Mouse (Mus musculus) lung, embryonic 14.5 days (tissue): ENCODE measurements around the gene Crygs. TPM values are rescaled to one million over a fixed set of nuclear protein-coding genes. Genes with fewer than 3 reads are reported as not detected.

ENCODE experiments used
- ATAC-seq: fragments of 200-750 bp; cut with Nextera tagmentation; 2 replicates; pipeline ENCODE4 v1.8.0; 2017; ENCODE audit warnings: mild to moderate bottlenecking, moderate TSS enrichment, moderate library complexity; ENCODE audit not compliant: insufficient read depth
- DNase-seq: peaks from one replicate; pipeline ENCODE4 v3.0.0-alpha.2; 2015
- H3K27ac ChIP-seq: fragments of 300-500 bp; sonication (generic); 2 replicates; pipeline ENCODE4 v1.5.1; 2014; ENCODE audit warnings: low read depth, mild to moderate bottlenecking, moderate library complexity
- H3K27me3 ChIP-seq: fragments of 300-500 bp; sonication (generic); 2 replicates; pipeline ENCODE4 v1.6.1; 2014; ENCODE audit warnings: low read length, control low read depth; ENCODE audit not compliant: insufficient read depth
- H3K36me3 ChIP-seq: fragments of 300-500 bp; sonication (generic); 2 replicates; pipeline ENCODE4 v1.6.1; 2014; ENCODE audit warnings: control low read depth; ENCODE audit not compliant: insufficient read depth
- H3K4me1 ChIP-seq: fragments of 300-500 bp; sonication (generic); 2 replicates; pipeline ENCODE4 v1.6.1; 2014; ENCODE audit warnings: antibody characterized with exemption, control low read depth; ENCODE audit not compliant: insufficient read depth
- H3K4me2 ChIP-seq: fragments of 300-500 bp; sonication (generic); 2 replicates; pipeline ENCODE4 v1.6.1; 2014; ENCODE audit warnings: mild to moderate bottlenecking
- H3K4me3 ChIP-seq: fragments of 300-500 bp; sonication (generic); 2 replicates; pipeline ENCODE4 v1.5.1; 2014; ENCODE audit warnings: low read depth, low read length
- H3K9ac ChIP-seq: fragments of 300-500 bp; sonication (generic); 2 replicates; pipeline ENCODE4 v1.6.1; 2014
- H3K9me3 ChIP-seq: fragments of 300-500 bp; sonication (generic); 2 replicates; pipeline ENCODE4 v1.6.1; 2016; ENCODE audit warnings: low read depth, low read length, control low read depth
- CTCF ChIP-seq: IDR thresholded peaks from 2 replicates; pipeline ENCODE4 v1.5.1; 2016; ENCODE audit warnings: antibody characterized with exemption, low read depth
- WGBS: fragments of 180-500 bp; shearing (Covaris S2); extraction: QIAGEN DNeasy Blood & Tissue Kit; methylation state at CpG from one replicate; pipeline ENCODE4 v1.1.7; 2014; 5-methylcytosine and 5-hydroxymethylcytosine counted together
- polyA plus RNA-seq: library from polyadenylated mRNA; unstranded; fragments of >200 nt; fragmentation: Nextera tagmentation; extraction: Ambion mirVana; gene quantifications from 2 replicates; pipeline ENCODE4 v1.2.1, GENCODE M21; 2014

Gene Crygs
- polyA plus RNA-seq, 1 experiment from 2014 or later, result not detected

GRCm38 (mm10) chr16:22807468-22808070 is 3.8 kb downstream of the Crygs start:
- Histone ChIP-seq H3K27me3 (no peaks in the 10 kb centered on the region), H3K4me1 (no peaks in the 10 kb centered on the region), H3K9ac (no peak overlapping the region), H3K4me3 (no peak overlapping the region), H3K4me2 (peak overlapping the region; percentile 43), H3K9me3 (no peaks in the 10 kb centered on the region), H3K36me3 (no peaks in the 10 kb centered on the region), H3K27ac (no peak overlapping the region)
- TF ChIP-seq CTCF, result peak; percentile 76
- DNase-seq (peak; percentile 84), ATAC-seq (no peak)
- 14% methylated on average over 17 of the region's 17 CpGs for WGBS

GRCm38 (mm10) chr16:22802786-22803185 is 8.6 kb downstream of the Crygs start:
- DNase-seq (no peak), ATAC-seq (no peak)
- WGBS, result 82% methylated on average over 7 of the region's 7 CpGs
- no peak for TF ChIP-seq CTCF
- Histone ChIP-seq H3K9ac (no peak overlapping the region), H3K4me1 (no peaks in the 10 kb centered on the region), H3K9me3 (no peaks in the 10 kb centered on the region), H3K4me2 (no peak overlapping the region), H3K4me3 (no peak overlapping the region), H3K27ac (no peak overlapping the region), H3K36me3 (no peaks in the 10 kb centered on the region), H3K27me3 (no peaks in the 10 kb centered on the region)

- ATAC-seq (no peak), DNase-seq (no peak)
- Histone ChIP-seq H3K27ac (no peak overlapping the region), H3K4me1 (no peaks in the 10 kb centered on the region), H3K27me3 (no peaks in the 10 kb centered on the region), H3K9ac (no peak overlapping the region), H3K4me3 (no peak overlapping the region), H3K4me2 (no peak overlapping the region), H3K9me3 (no peaks in the 10 kb centered on the region), H3K36me3 (no peaks in the 10 kb centered on the region)
- no peak for TF ChIP-seq CTCF
- 66% methylated on average over 5 of the region's 5 CpGs for WGBS
These were observed 10.6 kb downstream of the Crygs start for GRCm38 (mm10) chr16:22800849-22801109.

GRCm38 (mm10) chr16:22800026-22800848 is 11.1 kb downstream of the Crygs start:
- ATAC-seq (no peak), DNase-seq (no peak)
- Histone ChIP-seq H3K9ac (no peak overlapping the region), H3K4me1 (no peaks in the 10 kb centered on the region), H3K27me3 (no peaks in the 10 kb centered on the region), H3K9me3 (no peaks in the 10 kb centered on the region), H3K4me3 (no peak overlapping the region), H3K27ac (no peak overlapping the region), H3K36me3 (no peaks in the 10 kb centered on the region), H3K4me2 (no peak overlapping the region)
- no peak for TF ChIP-seq CTCF
- WGBS, result 61% methylated on average over 6 of the region's 6 CpGs

- no peak overlapping the region for H3K4me2 ChIP-seq
- no peak overlapping the region for H3K9ac ChIP-seq
- no peaks in the 10 kb centered on the region for H3K36me3 ChIP-seq
- no peaks in the 10 kb centered on the region for H3K4me1 ChIP-seq
- TF ChIP-seq CTCF, result no peak
- DNase-seq (no peak), ATAC-seq (no peak)
- no peaks in the 10 kb centered on the region for H3K27me3 ChIP-seq
- 75% methylated on average over 3 of the region's 3 CpGs for WGBS
- H3K4me3 ChIP-seq, result no peak overlapping the region
- no peaks in the 10 kb centered on the region for H3K9me3 ChIP-seq
- H3K27ac ChIP-seq, result no peak overlapping the region
These were observed 12.9 kb downstream of the Crygs start for GRCm38 (mm10) chr16:22798520-22798919.

- H3K4me3 ChIP-seq, result no peak overlapping the region
- WGBS, result 61% methylated on average over 5 of the region's 5 CpGs
- ATAC-seq (no peak), DNase-seq (no peak)
- no peak overlapping the region for H3K9ac ChIP-seq
- H3K27me3 ChIP-seq, result no peaks in the 10 kb centered on the region
- no peaks in the 10 kb centered on the region for H3K36me3 ChIP-seq
- no peak overlapping the region for H3K4me2 ChIP-seq
- H3K27ac ChIP-seq, result no peak overlapping the region
- no peaks in the 10 kb centered on the region for H3K9me3 ChIP-seq
- TF ChIP-seq CTCF, result no peak
- no peaks in the 10 kb centered on the region for H3K4me1 ChIP-seq
These were observed 13.9 kb downstream of the Crygs start for GRCm38 (mm10) chr16:22797521-22797920.

- Histone ChIP-seq H3K9ac (no peak overlapping the region), H3K4me2 (no peak overlapping the region), H3K9me3 (no peaks in the 10 kb centered on the region), H3K27ac (no peak overlapping the region), H3K27me3 (no peaks in the 10 kb centered on the region), H3K4me3 (no peak overlapping the region), H3K4me1 (no peaks in the 10 kb centered on the region), H3K36me3 (no peaks in the 10 kb centered on the region)
- ATAC-seq (no peak), DNase-seq (peak; percentile 28)
- 78% methylated on average over 3 of the region's 3 CpGs for WGBS
- TF ChIP-seq CTCF, result peak; percentile 63
These were observed 15.9 kb downstream of the Crygs start for GRCm38 (mm10) chr16:22795497-22795896.
